Mouse (Mus musculus): Measurements from ENCODE around the gene Hspa1l. TPM values are rescaled to one million over a fixed set of nuclear protein-coding genes. Genes with fewer than 3 reads are reported as not detected.

Gene Hspa1l
- polyA plus RNA-seq, 2 experiments: 0.47 to 0.85 TPM

- no peaks in the 10 kb centered on the region for H3K36me3 ChIP-seq (ENCODE audit: control insufficient read depth, insufficient read depth, low read length)
- peak; percentile 55 for DNase-seq (ENCODE audit: low spot score)
- no peaks in the 10 kb centered on the region for H3K9me3 ChIP-seq (ENCODE audit: control insufficient read depth, low read length)
- 15% methylated on average over 12 of the region's 12 CpGs for WGBS
- H3K4me2 ChIP-seq (replicated peaks; ENCODE audit: low read depth, low read length, severe bottlenecking): peak overlapping the region; percentile 67
- peak overlapping the region; percentile 88 for H3K27ac ChIP-seq (replicated peaks; ENCODE audit: low read depth, low read length)
- peaks cover 7% of the 10 kb centered on the region; the same call in 1 of the 2 replicates for H3K27me3 ChIP-seq (ENCODE audit: control insufficient read depth, insufficient read depth, low read length)
- H3K4me1 ChIP-seq (ENCODE audit: control insufficient read depth, insufficient read depth, low read length): no peaks in the 10 kb centered on the region; the same call in 1 of the 2 replicates
- peak overlapping the region; percentile 50 for H3K4me3 ChIP-seq (replicated peaks; ENCODE audit: low read length)
- no peak for ATAC-seq (ENCODE audit: low FRiP score, low read depth)
- TF ChIP-seq POLR2A (IDR thresholded peaks at IDR 0.05; ENCODE audit: borderline replicate concordance, extremely low read depth, insufficient read depth, insufficient read length): no peak
- H3K9ac ChIP-seq (ENCODE audit: low read depth, low read length, severe bottlenecking): peak overlapping the region; percentile 61
These were observed 12.5 kb upstream of the Hspa1l start for GRCm38 (mm10) chr17:34959881-34960515.

GRCm38 (mm10) chr17:34960702-34961493, 11.6 kb upstream of the Hspa1l start:
- Histone ChIP-seq H3K27ac (replicated peaks; ENCODE audit: low read depth, low read length) (no peak overlapping the region), H3K9me3 (ENCODE audit: control insufficient read depth, low read length) (no peaks in the 10 kb centered on the region), H3K9ac (ENCODE audit: low read depth, low read length, severe bottlenecking) (no peak overlapping the region), H3K4me2 (replicated peaks; ENCODE audit: low read depth, low read length, severe bottlenecking) (no peak overlapping the region), H3K4me1 (ENCODE audit: control insufficient read depth, insufficient read depth, low read length) (no peaks in the 10 kb centered on the region; the same call in 1 of the 2 replicates), H3K36me3 (ENCODE audit: control insufficient read depth, insufficient read depth, low read length) (no peaks in the 10 kb centered on the region), H3K4me3 (replicated peaks; ENCODE audit: low read length) (no peak overlapping the region), H3K27me3 (ENCODE audit: control insufficient read depth, insufficient read depth, low read length) (peaks cover 2% of the 10 kb centered on the region; the same call in 1 of the 2 replicates)
- TF ChIP-seq POLR2A (IDR thresholded peaks at IDR 0.05; ENCODE audit: borderline replicate concordance, extremely low read depth, insufficient read depth, insufficient read length): no peak
- peak; percentile 66 for DNase-seq (ENCODE audit: low spot score)
- no peak for ATAC-seq (ENCODE audit: low FRiP score, low read depth)

GRCm38 (mm10) chr17:34962125-34962524, 10.4 kb upstream of the Hspa1l start:
- no peak for TF ChIP-seq POLR2A (IDR thresholded peaks at IDR 0.05; ENCODE audit: borderline replicate concordance, extremely low read depth, insufficient read depth, insufficient read length)
- H3K4me1 ChIP-seq (ENCODE audit: control insufficient read depth, insufficient read depth, low read length): no peaks in the 10 kb centered on the region; the same call in 1 of the 2 replicates
- 23% methylated on average over 3 of the region's 3 CpGs for WGBS
- H3K27me3 ChIP-seq (ENCODE audit: control insufficient read depth, insufficient read depth, low read length): no peaks in the 10 kb centered on the region
- DNase-seq (ENCODE audit: low spot score) (no peak), ATAC-seq (ENCODE audit: low FRiP score, low read depth) (no peak)
- no peak overlapping the region for H3K27ac ChIP-seq (replicated peaks; ENCODE audit: low read depth, low read length)
- H3K4me3 ChIP-seq (replicated peaks; ENCODE audit: low read length): no peak overlapping the region
- no peaks in the 10 kb centered on the region for H3K9me3 ChIP-seq (ENCODE audit: control insufficient read depth, low read length)
- no peak overlapping the region for H3K4me2 ChIP-seq (replicated peaks; ENCODE audit: low read depth, low read length, severe bottlenecking)
- no peak overlapping the region for H3K9ac ChIP-seq (ENCODE audit: low read depth, low read length, severe bottlenecking)
- H3K36me3 ChIP-seq (ENCODE audit: control insufficient read depth, insufficient read depth, low read length): no peaks in the 10 kb centered on the region

GRCm38 (mm10) chr17:34962841-34963240, 9.7 kb upstream of the Hspa1l start:
- Histone ChIP-seq H3K27me3 (ENCODE audit: control insufficient read depth, insufficient read depth, low read length) (no peaks in the 10 kb centered on the region), H3K9ac (ENCODE audit: low read depth, low read length, severe bottlenecking) (no peak overlapping the region)
- 52% methylated on average over 1 of the region's 1 CpGs for WGBS

GRCm38 (mm10) chr17:34964640-34965049, 7.9 kb upstream of the Hspa1l start:
- ATAC-seq (ENCODE audit: low FRiP score, low read depth): no peak
- H3K9ac ChIP-seq (ENCODE audit: low read depth, low read length, severe bottlenecking): 0 out of 2 replicates have a peak overlapping the region, but pooled peaks have one; percentile 26
- peaks cover 3% of the 10 kb centered on the region; the same call in 1 of the 2 replicates for H3K27me3 ChIP-seq (ENCODE audit: control insufficient read depth, insufficient read depth, low read length)

More at GRCm38 (mm10) chr17:34962841-34963240, 9.7 kb upstream of the Hspa1l start:
- Histone ChIP-seq H3K4me2 (replicated peaks; ENCODE audit: low read depth, low read length, severe bottlenecking) (no peak overlapping the region), H3K27ac (replicated peaks; ENCODE audit: low read depth, low read length) (no peak overlapping the region), H3K9me3 (ENCODE audit: control insufficient read depth, low read length) (no peaks in the 10 kb centered on the region), H3K4me1 (ENCODE audit: control insufficient read depth, insufficient read depth, low read length) (no peaks in the 10 kb centered on the region; the same call in 1 of the 2 replicates), H3K36me3 (ENCODE audit: control insufficient read depth, insufficient read depth, low read length) (no peaks in the 10 kb centered on the region), H3K4me3 (replicated peaks; ENCODE audit: low read length) (no peak overlapping the region)
- no peak for TF ChIP-seq POLR2A (IDR thresholded peaks at IDR 0.05; ENCODE audit: borderline replicate concordance, extremely low read depth, insufficient read depth, insufficient read length)
- DNase-seq (ENCODE audit: low spot score) (no peak), ATAC-seq (ENCODE audit: low FRiP score, low read depth) (no peak)

More at GRCm38 (mm10) chr17:34964640-34965049, 7.9 kb upstream of the Hspa1l start:
- no peak overlapping the region for H3K4me3 ChIP-seq (replicated peaks; ENCODE audit: low read length)
- WGBS: 10% methylated on average over 1 of the region's 1 CpGs
- no peaks in the 10 kb centered on the region for H3K36me3 ChIP-seq (ENCODE audit: control insufficient read depth, insufficient read depth, low read length)
- DNase-seq (ENCODE audit: low spot score): no peak
- no peak for TF ChIP-seq POLR2A (IDR thresholded peaks at IDR 0.05; ENCODE audit: borderline replicate concordance, extremely low read depth, insufficient read depth, insufficient read length)
- H3K4me2 ChIP-seq (replicated peaks; ENCODE audit: low read depth, low read length, severe bottlenecking): no peak overlapping the region
- no peaks in the 10 kb centered on the region for H3K9me3 ChIP-seq (ENCODE audit: control insufficient read depth, low read length)
- no peak overlapping the region for H3K27ac ChIP-seq (replicated peaks; ENCODE audit: low read depth, low read length)
- H3K4me1 ChIP-seq (ENCODE audit: control insufficient read depth, insufficient read depth, low read length): no peaks in the 10 kb centered on the region; the same call in 1 of the 2 replicates

Data from limb, embryonic 14.5 days (tissue).